Mouse (Mus musculus) brain, embryonic 14.5 days (tissue): Measurements from ENCODE around the gene Aebp2.
A peak's percentile ranks its signal among the peaks of the same experiment; 100 is the strongest.

Experiments used
- CTCF ChIP-seq: fragments of 200-500 bp; IDR thresholded peaks from 2 replicates; pipeline ENCODE4 v1.5.1; 2012; ENCODE audit warnings: inconsistent platforms, mild to moderate bottlenecking, moderate library complexity, borderline replicate concordance; ENCODE audit not compliant: insufficient read depth, insufficient read length; ENCODE audit errors: extremely low read depth
- POLR2A ChIP-seq: fragments of 200-500 bp; IDR thresholded peaks from 2 replicates; pipeline ENCODE4 v1.6.1; 2012; ENCODE audit warnings: mild to moderate bottlenecking, inconsistent platforms, borderline replicate concordance; ENCODE audit not compliant: poor library complexity, insufficient read depth, insufficient read length, severe bottlenecking; ENCODE audit errors: extremely low read depth

GRCm38 (mm10) chr6:140576961-140577821 lies 45.3 kb upstream of the Aebp2 start:
- TF ChIP-seq CTCF (peak; percentile 2; the same call in 1 of the 2 replicates), POLR2A (no peak)
